Comparison of ENCODE assay signal across 8 mouse cellular contexts in genomic region chr17:56256239-56256881, GRCm38 (mm10). TPM values are rescaled to one million over a fixed set of nuclear protein-coding genes. Genes with fewer than 3 reads are reported as not detected.
DNase-seq lines count a peak whose midpoint lies in the region; ATAC-seq and TF ChIP-seq lines count a peak whose summit lies in the region.

Gene Fem1a, plus strand, starts transcription at chr17:56256810.

- H3K9ac ChIP-seq in MEL (ENCODE audit: control insufficient read depth, low read depth, low read length, poor library complexity, severe bottlenecking): peak within 1 kb of the TSS; percentile 86
- peak within 1 kb of the TSS; percentile 72 for H3K9ac ChIP-seq in forebrain, postnatal 0 days
- H3K9ac ChIP-seq in lung, embryonic 15.5 days: peak within 1 kb of the TSS; percentile 73

- H3K27ac ChIP-seq in MEL (ENCODE audit: control insufficient read depth, low read depth, low read length): peak within 1 kb of the TSS; percentile 95
- peak within 1 kb of the TSS; percentile 57; the same call in 1 of the 2 replicates for H3K27ac ChIP-seq in cerebellum, adult 2 months (ENCODE audit: insufficient read depth, low read length)
- H3K27ac ChIP-seq in forebrain, postnatal 0 days (ENCODE audit: low read depth, low read length): peak within 1 kb of the TSS; percentile 86
- peak within 1 kb of the TSS; percentile 97 for H3K27ac ChIP-seq in lung, embryonic 15.5 days

- peak within 1 kb of the TSS; percentile 57 to 74 for H3K4me3 ChIP-seq in MEL (ENCODE audit: control insufficient read depth in 1 of 2, insufficient read depth in 1 of 2, low read depth in 2 of 2, low read length in 2 of 2)
- H3K4me3 ChIP-seq in cerebellum, adult 2 months (replicated peaks; ENCODE audit: insufficient read depth, low read depth, low read length): peak within 1 kb of the TSS; percentile 71
- H3K4me3 ChIP-seq in forebrain, postnatal 0 days (ENCODE audit: low read depth, low read length): peak within 1 kb of the TSS; percentile 50
- peak within 1 kb of the TSS; percentile 72 for H3K4me3 ChIP-seq in lung, embryonic 15.5 days

- no peak for TF ChIP-seq RAD21 in MEL (IDR thresholded peaks at IDR 0.05; ENCODE audit: low read depth, low read length)

- TF ChIP-seq POLR2A in MEL (IDR thresholded peaks at IDR 0.05; ENCODE audit: control insufficient read depth in 1 of 2, insufficient read depth in 1 of 2, low read depth in 1 of 2, low read length in 2 of 2, poor library complexity in 1 of 2): peak in 1 of 2 experiments; percentile 89; a peak in 2 of 4 replicates
- peak; percentile 21; the same call in 1 of the 2 replicates for TF ChIP-seq POLR2A in cerebellum, adult 2 months (IDR thresholded peaks at IDR 0.05; ENCODE audit: borderline replicate concordance, insufficient read depth, low read length)

- peak; percentile 89 for ATAC-seq in forebrain, postnatal 0 days
- ATAC-seq in lung, embryonic 15.5 days (ENCODE audit: borderline replicate concordance, extremely low read depth, low FRiP score, low TSS enrichment): peak; percentile 93

- no peak; a peak in 1 of 4 replicates for TF ChIP-seq EP300 in MEL (IDR thresholded peaks at IDR 0.05; ENCODE audit: low read depth in 1 of 2, low read length in 2 of 2)

- H3K27me3 ChIP-seq in MEL (ENCODE audit: control insufficient read depth in 1 of 2, insufficient read depth in 2 of 2, low read length in 2 of 2): no peaks in the 10 kb centered on the region
- no peaks in the 10 kb centered on the region for H3K27me3 ChIP-seq in cerebellum, adult 2 months (ENCODE audit: control insufficient read depth, insufficient read depth, low read length)
- H3K27me3 ChIP-seq in forebrain, postnatal 0 days (ENCODE audit: insufficient read depth, low read length): no peaks in the 10 kb centered on the region
- H3K27me3 ChIP-seq in lung, embryonic 15.5 days: no peaks in the 10 kb centered on the region

- TF ChIP-seq CTCF in MEL (IDR thresholded peaks at IDR 0.05 in 2 of 3, conservative IDR thresholded peaks at IDR 0.05 in 1 of 3; ENCODE audit: control insufficient read depth in 1 of 3, insufficient read depth in 1 of 3, low read depth in 2 of 3, low read length in 3 of 3, poor library complexity in 1 of 3, severe bottlenecking in 1 of 3): no peak
- no peak for TF ChIP-seq CTCF in cerebellum, adult 2 months (IDR thresholded peaks at IDR 0.05; ENCODE audit: borderline replicate concordance, insufficient read depth, low read depth, low read length)
- no peak for TF ChIP-seq CTCF in forebrain, postnatal 0 days (IDR thresholded peaks at IDR 0.05; ENCODE audit: low read depth)

- under 1% methylated on average over 28 of the region's 28 CpGs for WGBS in cerebellum, adult 2 months
- whole genome bisulfite sequencing in forebrain, postnatal 0 days: 0% methylated on average over 28 of the region's 28 CpGs
- WGBS in lung, embryonic 15.5 days: under 1% methylated on average over 28 of the region's 28 CpGs

- H3K4me2 ChIP-seq in forebrain, postnatal 0 days (ENCODE audit: low read depth): peak within 1 kb of the TSS; percentile 91
- H3K4me2 ChIP-seq in lung, embryonic 15.5 days: peak within 1 kb of the TSS; percentile 96

- peaks cover 0 to 28% of the 10 kb centered on the region in 2 experiments; a peak in 3 of 4 replicates for H3K36me3 ChIP-seq in MEL (ENCODE audit: control insufficient read depth in 1 of 2, insufficient read depth in 2 of 2, low read length in 2 of 2)
- peaks cover 33% of the 10 kb centered on the region for H3K36me3 ChIP-seq in forebrain, postnatal 0 days (ENCODE audit: insufficient read depth)
- H3K36me3 ChIP-seq in lung, embryonic 15.5 days: peaks cover 31% of the 10 kb centered on the region

- no peaks in the 10 kb centered on the region for H3K9me3 ChIP-seq in MEL (replicated peaks; ENCODE audit: insufficient read depth, low read length)
- H3K9me3 ChIP-seq in forebrain, postnatal 0 days (ENCODE audit: low read length): no peaks in the 10 kb centered on the region
- H3K9me3 ChIP-seq in lung, embryonic 15.5 days: no peaks in the 10 kb centered on the region

- DNase-seq in MEL (ENCODE audit: low read depth, low spot score): peak; percentile 99
- DNase-seq in cerebellum, adult 2 months: peak; percentile 93 to 99
- peak; percentile 97 for DNase-seq in forebrain, postnatal 0 days
- DNase-seq in heart, postnatal 4 days: peak; percentile 93
- DNase-seq in layer of hippocampus, adult 8-10 months (ENCODE audit: low spot score in 2 of 2): peak; percentile 97
- DNase-seq in ovary, adult 18-20 months (ENCODE audit: low spot score): peak; percentile 95
- DNase-seq in thymus, postnatal 0 days (ENCODE audit: low spot score): peak; percentile 97

- H3K4me1 ChIP-seq in MEL (ENCODE audit: control insufficient read depth in 1 of 2, insufficient read depth in 2 of 2, low read length in 2 of 2): peaks cover 0 to 39% of the 10 kb centered on the region in 2 experiments; a peak in 2 of 4 replicates
- H3K4me1 ChIP-seq in cerebellum, adult 2 months (ENCODE audit: control insufficient read depth, insufficient read depth, low read length): peaks cover 22% of the 10 kb centered on the region
- H3K4me1 ChIP-seq in forebrain, postnatal 0 days (ENCODE audit: insufficient read depth): peaks cover 20% of the 10 kb centered on the region; the same call in 1 of the 2 replicates
- peaks cover 43% of the 10 kb centered on the region for H3K4me1 ChIP-seq in lung, embryonic 15.5 days

- peaks cover 44% of the 10 kb centered on the region for H3K79me2 ChIP-seq in MEL (ENCODE audit: control insufficient read depth, insufficient read depth, low read length, poor library complexity)

TF ChIP-seq in MEL, 35 proteins besides CTCF, POLR2A, EP300 and RAD21:
- peak; percentile 91 for TF ChIP-seq POLR2AphosphoS2 (IDR thresholded peaks at IDR 0.05; ENCODE audit: low read length)
- TF ChIP-seq GABPA (IDR thresholded peaks at IDR 0.05; ENCODE audit: low read depth, low read length): no peak
- peak; percentile 98 for TF ChIP-seq KAT2A (conservative IDR thresholded peaks at IDR 0.05; ENCODE audit: low read depth, low read length)
- no peak for TF ChIP-seq MAFK (IDR thresholded peaks at IDR 0.05; ENCODE audit: borderline replicate concordance, low read depth, low read length)
- peak; percentile 7; the same call in 1 of the 2 replicates for TF ChIP-seq TCF12 (IDR thresholded peaks at IDR 0.05; ENCODE audit: low read depth, low read length)
- peak; percentile 93 for TF ChIP-seq HCFC1 (IDR thresholded peaks at IDR 0.05; ENCODE audit: low read depth, low read length)
- TF ChIP-seq MXI1 (IDR thresholded peaks at IDR 0.05; ENCODE audit: low read depth, low read length): peak; percentile 90
- TF ChIP-seq GATA1 (IDR thresholded peaks at IDR 0.05; ENCODE audit: low read depth, low read length): no peak
- peak; percentile 91 for TF ChIP-seq ELF1 (IDR thresholded peaks at IDR 0.05; ENCODE audit: low read depth, low read length)
- TF ChIP-seq RCOR1 (IDR thresholded peaks at IDR 0.05; ENCODE audit: low read depth, low read length): no peak
- peak; percentile 81 for TF ChIP-seq MAX (IDR thresholded peaks at IDR 0.05; ENCODE audit: low read length)
- TF ChIP-seq NELFE (IDR thresholded peaks at IDR 0.05; ENCODE audit: low read depth, low read length): peak; percentile 94
- TF ChIP-seq SIN3A (IDR thresholded peaks at IDR 0.05; ENCODE audit: low read length): peak; percentile 88
- peak; percentile 65; the same call in 1 of the 2 replicates for TF ChIP-seq USF1 (IDR thresholded peaks at IDR 0.05; ENCODE audit: low read depth, low read length)
- no peak for TF ChIP-seq MYB (IDR thresholded peaks at IDR 0.05; ENCODE audit: low read depth, low read length)
- TF ChIP-seq TBP (IDR thresholded peaks at IDR 0.05; ENCODE audit: low read depth, low read length): peak; percentile 89
- TF ChIP-seq ZMIZ1 (IDR thresholded peaks at IDR 0.05; ENCODE audit: low read depth, low read length): no peak; the same call in none of the 2 replicates
- TF ChIP-seq CHD2 (IDR thresholded peaks at IDR 0.05; ENCODE audit: low read length): peak; percentile 10; the same call in 1 of the 2 replicates
- 0 out of 2 replicates have a peak, but pooled peaks have one; percentile 8 for TF ChIP-seq ETS1 (IDR thresholded peaks at IDR 0.05; ENCODE audit: low read depth, low read length)
- peak; percentile 98 for TF ChIP-seq MYC (IDR thresholded peaks at IDR 0.05; ENCODE audit: low read depth, low read length)
TF ChIP-seq in MEL: peak in this region for 14.

RNA-seq across cellular contexts. Expression of gene Fem1a, which starts in this region (rescaled TPM):
- 16.2 and 21.5 TPM in 2 replicates for total RNA-seq in MEL (2012; rRNA removed)
- 10 to 100 TPM in 1 of 2 experiments, not detected in 1; 17.1 TPM for polyA plus RNA-seq in MEL (2012; ENCODE audit: insufficient read depth in 1 of 2, insufficient read length in 2 of 2, low read depth in 1 of 2, low replicate concordance in 2 of 2, missing spikeins in 1 of 2)
- 19.9 and 21.8 TPM in 2 replicates for polyA plus RNA-seq in cerebellum, adult 2 months (2012; rRNA removed)
- 44.2 and 53.6 TPM in 2 replicates for total RNA-seq in forebrain, postnatal 0 days (2014; rRNA removed)
- 15.4 and 17.2 TPM in 2 replicates for polyA plus RNA-seq in forebrain, postnatal 0 days (2015; fragmentation: Nextera tagmentation; extraction: Ambion mirVana)
- total RNA-seq in heart, postnatal 4 days (2021): 10 to 100 TPM; 69.6 to 73.8 TPM
- total RNA-seq in layer of hippocampus, adult 8-10 months (2022): 10 to 100 TPM; 32.7 to 36.0 (median 35.1) TPM
- polyA plus RNA-seq in lung, embryonic 15.5 days (2015; fragmentation: Nextera tagmentation; extraction: Ambion mirVana): 11.7 and 13.3 TPM in 2 replicates
- 11.1 and 12.9 TPM in 2 replicates for polyA plus RNA-seq in thymus, postnatal 0 days (2015; fragmentation: Nextera tagmentation; extraction: Ambion mirVana)

Comparison
In these comparisons a context has a peak if more than half of its experiments do, and no peak if none do; other contexts are left out.
1. Peak in every context shown above with its lines: DNase-seq, ATAC-seq, H3K4me3 ChIP-seq and H3K27ac ChIP-seq.